Mouse (Mus musculus): Measurements from ENCODE around the gene Mrpl11. TPM values are rescaled to one million over a fixed set of nuclear protein-coding genes. Genes with fewer than 3 reads are reported as not detected.

The Mrpl11 gene
- polyA plus RNA-seq (2012; rRNA removed): 68.5 and 74.2 TPM in 2 replicates

DNA sequence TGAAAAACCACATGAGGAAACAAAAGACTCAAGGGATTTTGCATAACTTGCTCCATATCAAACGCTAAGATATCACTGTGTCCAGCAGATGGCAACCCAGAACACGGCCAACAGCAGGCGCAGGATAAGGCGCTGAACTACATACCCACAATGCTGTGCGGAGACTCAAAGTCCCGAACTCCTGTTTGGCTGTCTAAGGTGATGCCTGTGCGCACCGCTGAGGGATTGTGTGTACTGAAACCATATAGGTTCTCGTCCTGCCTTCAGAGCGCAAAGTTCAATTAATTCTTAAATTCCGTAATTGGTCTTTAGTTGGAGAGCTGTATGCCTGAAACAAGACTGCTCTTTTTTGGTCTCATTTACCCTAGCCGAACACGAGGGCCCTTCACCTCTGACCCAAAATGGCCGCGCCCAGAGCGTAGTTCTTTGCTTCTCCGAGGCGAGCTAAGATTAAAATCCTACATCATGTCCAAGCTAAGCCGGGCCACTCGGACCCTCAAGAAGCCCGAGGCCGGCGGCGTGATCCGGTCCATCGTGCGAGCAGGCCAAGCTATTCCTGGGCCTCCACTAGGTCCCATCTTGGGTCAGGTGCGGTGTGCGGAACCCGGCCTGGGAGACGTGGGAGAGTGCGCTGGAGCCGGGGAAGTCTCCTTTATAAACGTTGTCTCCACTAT is at the start of gene Mrpl11:
Gene Mrpl11 (plus strand): TSS at position 220 of the 674 bp plus-strand sequence.
- H3K27me3 ChIP-seq (ENCODE audit: control insufficient read depth, insufficient read depth, low read length): no peaks in the 10 kb centered on the region
- peak within 1 kb of the TSS; percentile 16; the same call in 1 of the 2 replicates for H3K27ac ChIP-seq (ENCODE audit: insufficient read depth, low read length)
- WGBS: under 1% methylated on average over 34 of the region's 34 CpGs
- peak within 1 kb of the TSS; percentile 72 for H3K4me3 ChIP-seq (replicated peaks; ENCODE audit: insufficient read depth, low read depth, low read length)
- no peaks in the 10 kb centered on the region for H3K4me1 ChIP-seq (ENCODE audit: control insufficient read depth, insufficient read depth, low read length)
- peak; percentile 21; the same call in 1 of the 2 replicates for TF ChIP-seq POLR2A (IDR thresholded peaks at IDR 0.05; ENCODE audit: borderline replicate concordance, insufficient read depth, low read length)
- TF ChIP-seq CTCF (IDR thresholded peaks at IDR 0.05; ENCODE audit: borderline replicate concordance, insufficient read depth, low read depth, low read length): peak; percentile 84
- DNase-seq: peak; percentile 91 to 93

DNA sequence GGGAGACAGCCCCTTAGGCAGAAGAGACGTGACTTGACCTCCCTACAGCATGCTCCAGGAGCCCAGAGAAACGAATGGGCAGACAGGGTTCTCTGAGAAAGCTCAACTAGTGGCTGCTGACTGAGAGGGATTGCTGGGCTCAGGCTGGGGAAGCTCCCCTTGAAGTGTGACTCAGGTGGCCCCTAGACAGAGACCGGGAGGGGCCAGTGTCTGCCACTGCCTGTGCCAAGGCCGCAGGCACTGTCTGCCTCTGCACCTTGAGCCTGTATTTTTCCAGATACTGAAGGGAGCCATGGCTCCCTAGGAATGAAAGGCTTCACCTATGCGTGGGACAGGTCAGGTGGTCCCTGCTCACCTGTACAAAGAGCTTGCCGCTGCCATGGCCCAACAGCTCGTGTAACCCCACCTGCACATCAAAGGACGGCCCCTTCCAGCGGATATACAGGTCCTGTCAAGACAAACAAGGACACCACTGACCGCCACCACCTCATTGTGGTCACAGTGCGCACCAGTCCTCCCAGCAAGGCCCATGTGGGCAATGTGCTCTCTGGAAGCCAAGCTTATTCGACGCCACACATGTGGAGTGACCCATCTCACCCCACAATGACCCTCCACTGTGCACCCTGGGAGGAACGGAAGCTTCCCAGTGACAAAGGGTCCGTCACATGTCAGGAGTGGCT is 45.9 kb upstream of the Mrpl11 start:
- Histone ChIP-seq H3K4me3 (replicated peaks; ENCODE audit: insufficient read depth, low read depth, low read length) (no peak overlapping the region), H3K27me3 (ENCODE audit: control insufficient read depth, insufficient read depth, low read length) (no peaks in the 10 kb centered on the region), H3K4me1 (ENCODE audit: control insufficient read depth, insufficient read depth, low read length) (no peaks in the 10 kb centered on the region), H3K27ac (ENCODE audit: insufficient read depth, low read length) (no peak overlapping the region)
- no peak for TF ChIP-seq POLR2A (IDR thresholded peaks at IDR 0.05; ENCODE audit: borderline replicate concordance, insufficient read depth, low read length)
- 89% methylated on average over 15 of the region's 15 CpGs for WGBS
- no peak for DNase-seq

DNA sequence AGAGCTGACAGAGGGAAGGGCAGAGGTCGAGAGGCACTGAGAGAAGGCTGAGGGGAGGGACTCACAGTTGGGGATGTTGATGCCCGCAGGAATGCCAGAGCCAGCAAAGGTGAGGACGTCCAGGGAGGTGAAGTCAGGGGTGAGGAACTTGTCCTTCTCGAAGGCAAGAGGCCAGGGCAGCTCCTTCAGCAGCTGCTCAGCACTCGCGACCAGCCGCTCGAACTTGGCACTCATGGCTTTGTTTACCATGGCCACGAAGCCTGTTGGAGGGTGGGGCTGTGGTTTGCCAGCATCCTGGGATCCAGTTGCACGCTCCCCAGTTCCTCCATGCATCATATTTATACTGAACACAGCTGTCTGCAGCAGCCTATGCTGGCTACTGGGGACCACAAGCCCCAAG is 45.1 kb upstream of the Mrpl11 start:
- Histone ChIP-seq H3K27ac (ENCODE audit: insufficient read depth, low read length) (no peak overlapping the region), H3K27me3 (ENCODE audit: control insufficient read depth, insufficient read depth, low read length) (no peaks in the 10 kb centered on the region), H3K4me1 (ENCODE audit: control insufficient read depth, insufficient read depth, low read length) (no peaks in the 10 kb centered on the region), H3K4me3 (replicated peaks; ENCODE audit: insufficient read depth, low read depth, low read length) (no peak overlapping the region)
- DNase-seq: no peak
- TF ChIP-seq POLR2A (IDR thresholded peaks at IDR 0.05; ENCODE audit: borderline replicate concordance, insufficient read depth, low read length) (no peak), CTCF (IDR thresholded peaks at IDR 0.05; ENCODE audit: borderline replicate concordance, insufficient read depth, low read depth, low read length) (no peak)
- 71% methylated on average over 10 of the region's 10 CpGs for WGBS

DNA sequence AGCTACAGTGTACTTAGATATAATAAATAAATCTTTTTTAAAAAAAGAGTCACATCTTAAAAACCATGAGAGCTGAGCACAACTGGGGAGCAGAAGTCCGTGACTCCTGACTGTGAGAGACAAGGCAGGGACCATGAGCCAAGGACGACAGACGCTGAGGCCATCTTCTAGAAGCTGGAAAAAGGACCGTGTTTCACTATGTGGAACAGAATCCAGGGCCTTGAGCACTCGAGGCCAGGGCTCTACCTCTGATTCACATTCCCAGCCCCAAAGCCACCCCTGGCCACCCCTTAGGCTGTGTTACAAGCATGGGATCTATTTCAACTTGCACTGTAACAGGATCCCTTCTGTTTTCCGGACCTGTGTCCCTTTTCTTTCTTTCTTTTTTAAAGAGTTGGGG is 42.3 kb upstream of the Mrpl11 start:
- WGBS: 81% methylated on average over 6 of the region's 6 CpGs
- Histone ChIP-seq H3K4me3 (replicated peaks; ENCODE audit: insufficient read depth, low read depth, low read length) (no peak overlapping the region), H3K4me1 (ENCODE audit: control insufficient read depth, insufficient read depth, low read length) (no peaks in the 10 kb centered on the region), H3K27me3 (ENCODE audit: control insufficient read depth, insufficient read depth, low read length) (no peaks in the 10 kb centered on the region), H3K27ac (ENCODE audit: insufficient read depth, low read length) (no peak overlapping the region)
- TF ChIP-seq CTCF (IDR thresholded peaks at IDR 0.05; ENCODE audit: borderline replicate concordance, insufficient read depth, low read depth, low read length): no peak
- TF ChIP-seq POLR2A (IDR thresholded peaks at IDR 0.05; ENCODE audit: borderline replicate concordance, insufficient read depth, low read length): no peak
- no peak for DNase-seq

DNA sequence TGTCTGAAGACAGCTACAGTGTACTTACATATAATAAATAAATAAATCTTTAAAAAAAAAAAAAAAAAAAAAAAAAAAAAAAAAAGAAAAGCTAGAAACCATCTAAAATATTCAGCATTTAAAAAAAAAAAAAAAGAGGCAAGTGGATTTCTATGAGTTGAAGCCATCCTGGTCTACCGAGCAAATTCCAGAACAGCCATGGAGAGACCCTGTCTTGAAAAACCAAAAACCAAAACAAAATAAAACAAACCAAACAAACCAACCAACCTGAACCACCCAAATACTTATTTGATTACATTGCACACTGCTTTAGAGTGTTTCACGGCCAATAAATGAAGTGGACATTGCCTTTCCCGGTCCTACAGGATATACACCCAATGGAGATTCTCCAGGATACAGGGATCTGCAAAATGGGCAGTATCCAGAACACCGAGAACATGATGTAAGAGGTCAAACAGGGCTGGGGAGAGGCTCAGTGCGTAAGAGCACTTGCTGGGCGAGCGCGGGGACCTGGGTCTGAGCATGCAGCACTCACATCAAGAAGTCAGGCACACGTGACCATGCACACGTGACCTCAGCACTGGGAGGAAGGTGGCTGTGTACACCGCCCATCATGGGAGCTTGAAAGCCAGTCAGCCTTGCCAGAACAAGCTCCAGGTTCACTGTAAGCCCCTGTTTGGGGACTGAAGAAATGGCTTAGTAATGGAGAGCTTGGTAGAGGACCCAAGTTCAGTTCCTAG is 36.7 kb upstream of the Mrpl11 start:
- whole genome bisulfite sequencing: 95% methylated on average over 11 of the region's 11 CpGs
- peaks cover 4% of the 10 kb centered on the region for H3K4me1 ChIP-seq (ENCODE audit: control insufficient read depth, insufficient read depth, low read length)

GRCm38 (mm10) chr19:4927904-4928531 is 33.9 kb upstream of the Mrpl11 start, which contains the start of gene Dpp3:
Dpp3 (minus strand) TSS chr19:4928287.
- WGBS: under 1% methylated on average over 32 of the region's 32 CpGs
- peak within 1 kb of the TSS; percentile 74 for H3K4me3 ChIP-seq (replicated peaks; ENCODE audit: insufficient read depth, low read depth, low read length)
- DNase-seq: peak; percentile 95 to 97
- H3K27ac ChIP-seq (ENCODE audit: insufficient read depth, low read length): peak within 1 kb of the TSS; percentile 19; the same call in 1 of the 2 replicates
- H3K27me3 ChIP-seq (ENCODE audit: control insufficient read depth, insufficient read depth, low read length): no peaks in the 10 kb centered on the region
- H3K4me1 ChIP-seq (ENCODE audit: control insufficient read depth, insufficient read depth, low read length): peaks cover 7% of the 10 kb centered on the region
- TF ChIP-seq CTCF (IDR thresholded peaks at IDR 0.05; ENCODE audit: borderline replicate concordance, insufficient read depth, low read depth, low read length): no peak
- TF ChIP-seq POLR2A (IDR thresholded peaks at IDR 0.05; ENCODE audit: borderline replicate concordance, insufficient read depth, low read length): peak; percentile 78

More for the DNA sequence above, 36.7 kb upstream of the Mrpl11 start:
- H3K27me3 ChIP-seq (ENCODE audit: control insufficient read depth, insufficient read depth, low read length): no peaks in the 10 kb centered on the region
- no peak for TF ChIP-seq POLR2A (IDR thresholded peaks at IDR 0.05; ENCODE audit: borderline replicate concordance, insufficient read depth, low read length)
- no peak for TF ChIP-seq CTCF (IDR thresholded peaks at IDR 0.05; ENCODE audit: borderline replicate concordance, insufficient read depth, low read depth, low read length)
- DNase-seq: no peak
- no peak overlapping the region for H3K4me3 ChIP-seq (replicated peaks; ENCODE audit: insufficient read depth, low read depth, low read length)
- H3K27ac ChIP-seq (ENCODE audit: insufficient read depth, low read length): no peak overlapping the region

DNA sequence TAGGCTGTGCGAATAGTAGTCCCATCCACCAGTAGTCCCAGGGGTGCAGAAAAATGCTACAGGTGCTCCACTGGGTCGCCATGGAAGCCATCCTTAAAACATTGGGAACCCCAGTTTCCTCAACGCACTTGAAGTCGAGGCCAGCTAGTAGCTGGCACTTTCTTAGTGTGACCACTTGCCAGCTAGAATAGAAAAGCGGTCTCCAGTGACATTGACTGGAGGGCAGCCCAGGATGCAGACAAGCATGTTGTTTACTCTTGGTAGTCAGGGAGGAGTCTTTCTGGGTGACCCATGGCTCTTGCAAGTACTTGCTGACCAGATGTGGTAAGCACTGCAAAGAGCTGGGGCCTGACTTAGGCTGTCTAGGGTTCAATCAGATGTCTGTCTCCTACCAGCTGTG is 33.2 kb upstream of the Mrpl11 start:
- 21% methylated on average over 5 of the region's 5 CpGs for WGBS
- H3K4me3 ChIP-seq (replicated peaks; ENCODE audit: insufficient read depth, low read depth, low read length): peak overlapping the region; percentile 74
- H3K27me3 ChIP-seq (ENCODE audit: control insufficient read depth, insufficient read depth, low read length): no peaks in the 10 kb centered on the region
- TF ChIP-seq CTCF (IDR thresholded peaks at IDR 0.05; ENCODE audit: borderline replicate concordance, insufficient read depth, low read depth, low read length) (no peak), POLR2A (IDR thresholded peaks at IDR 0.05; ENCODE audit: borderline replicate concordance, insufficient read depth, low read length) (no peak)
- DNase-seq: peak; percentile 28 to 34
- H3K27ac ChIP-seq (ENCODE audit: insufficient read depth, low read length): no peak overlapping the region
- H3K4me1 ChIP-seq (ENCODE audit: control insufficient read depth, insufficient read depth, low read length): peaks cover 7% of the 10 kb centered on the region

Measured in cerebellum, adult 2 months (tissue).